Mouse (Mus musculus) megakaryocyte, embryonic 14.5 days (primary cell): ENCODE data around the gene Abi1. TPM values are rescaled to one million over a fixed set of nuclear protein-coding genes. Genes with fewer than 3 reads are reported as not detected.
"Not testable (repeated sequence)": the region's sequence is repeated elsewhere in the genome, so short reads cannot be mapped to it uniquely, and the experiment has no call there.

Experiments used
- H3K27me3 ChIP-seq: replicated peaks from 2 replicates; pipeline ENCODE3; 2012; ENCODE audit warnings: inconsistent platforms
- H3K36me3 ChIP-seq: replicated peaks from 2 replicates; pipeline ENCODE3; 2012; ENCODE audit warnings: low read length, inconsistent platforms, mixed read lengths
- H3K4me1 ChIP-seq: 2 replicates; pipeline ENCODE4 v1.6.1; 2012; ENCODE audit warnings: inconsistent platforms
- H3K4me3 ChIP-seq: replicated peaks from 2 replicates; pipeline ENCODE3; 2012; ENCODE audit warnings: moderate library complexity, mild to moderate bottlenecking, inconsistent platforms
- H3K9me3 ChIP-seq: 2 replicates; pipeline ENCODE4 v1.6.1; 2012; ENCODE audit warnings: inconsistent platforms
- FLI1 ChIP-seq: IDR thresholded peaks from 2 replicates; pipeline ENCODE4 v1.6.1; 2012; ENCODE audit warnings: low read length, inconsistent platforms, mixed read lengths
- GATA1 ChIP-seq: IDR thresholded peaks from 3 replicates; pipeline ENCODE4 v1.6.1; 2012; ENCODE audit warnings: mixed read lengths, low read length, inconsistent platforms, borderline replicate concordance
- polyA plus RNA-seq: library from polyadenylated mRNA; stranded (reverse); fragments of >175 nt; gene quantifications from 2 replicates; pipeline ENCODE4 v1.2.3, GENCODE M21; 2012; ENCODE audit warnings: low replicate concordance; ENCODE audit not compliant: insufficient read depth

The Abi1 gene
- polyA plus RNA-seq, 1 experiment = 61.8 TPM

DNA sequence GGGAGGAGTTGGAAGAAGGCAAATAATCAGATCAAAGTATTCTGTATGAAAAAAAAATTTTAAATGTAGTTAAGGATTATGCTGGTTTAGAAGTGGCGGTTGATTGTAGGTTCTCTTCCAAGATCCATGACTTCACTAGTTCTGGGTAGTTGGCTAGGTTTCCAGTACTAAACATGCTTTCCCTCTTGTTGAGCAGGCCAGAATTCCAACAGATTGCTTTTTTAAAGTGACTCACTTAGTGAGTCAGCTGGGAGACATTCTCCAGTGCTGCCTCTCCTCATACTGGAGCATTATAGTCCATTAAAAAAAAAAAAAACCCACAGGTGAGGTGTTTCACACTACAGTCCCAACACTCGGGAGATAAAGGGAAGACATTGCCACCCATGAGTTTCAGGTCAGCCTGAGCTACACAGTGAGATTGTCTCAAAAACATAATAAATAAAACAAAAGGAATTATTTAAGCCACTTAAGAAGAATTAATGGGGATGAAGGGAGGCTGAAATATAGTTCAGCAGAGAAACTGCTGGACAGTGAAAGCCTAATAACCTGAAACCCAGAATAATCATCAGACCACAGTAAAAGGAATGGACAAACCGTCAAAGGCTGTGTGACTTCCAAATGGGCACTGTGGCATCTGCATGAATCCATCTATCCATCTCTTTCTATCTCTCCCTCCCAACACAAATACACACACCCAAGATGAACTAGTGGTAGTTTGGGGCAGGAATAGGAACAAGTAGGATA is 5.2 kb downstream of the Abi1 start:
- TF ChIP-seq FLI1 = no peak
- no peak for TF ChIP-seq GATA1
- Histone ChIP-seq H3K27me3 (no peaks in the 10 kb centered on the region), H3K36me3 (peaks cover 48% of the 10 kb centered on the region), H3K4me3 (no peak overlapping the region), H3K4me1 (peaks cover 66% of the 10 kb centered on the region), H3K9me3 (no peaks in the 10 kb centered on the region)

DNA sequence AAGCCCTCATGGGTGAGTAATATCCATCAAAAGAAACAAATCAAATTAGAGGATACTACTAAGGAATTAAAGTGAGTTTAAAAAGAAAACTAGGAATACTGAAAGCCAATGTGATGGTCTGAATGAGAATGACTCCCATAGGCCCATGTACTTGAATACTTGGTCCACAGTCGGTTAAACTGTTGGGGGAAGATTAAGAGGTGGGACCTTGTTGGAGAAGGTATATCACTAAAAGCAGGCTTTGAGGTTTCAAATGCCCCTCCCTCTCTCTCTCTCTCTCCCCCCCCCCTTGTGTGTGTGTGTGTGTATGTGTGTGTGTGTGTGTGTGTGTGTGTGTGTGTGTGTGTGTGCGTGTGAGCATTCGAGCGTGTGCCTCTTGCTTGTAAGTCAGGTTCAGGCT is 9.4 kb downstream of the Abi1 start:
- TF ChIP-seq FLI1 (no peak), GATA1 (no peak)
- peaks cover 70% of the 10 kb centered on the region for H3K36me3 ChIP-seq

GRCm38 (mm10) chr2:23028826-23029225 is 11.2 kb downstream of the Abi1 start:
- Histone ChIP-seq H3K9me3 (no peaks in the 10 kb centered on the region), H3K36me3 (peaks cover 64% of the 10 kb centered on the region), H3K4me1 (peaks cover 60% of the 10 kb centered on the region), H3K4me3 (peak overlapping the region; percentile 23), H3K27me3 (no peaks in the 10 kb centered on the region)
- no peak for TF ChIP-seq GATA1
- TF ChIP-seq FLI1 = no peak

More for the DNA sequence above, 9.4 kb downstream of the Abi1 start:
- no peaks in the 10 kb centered on the region for H3K27me3 ChIP-seq
- no peak overlapping the region for H3K4me3 ChIP-seq
- peaks cover 59% of the 10 kb centered on the region for H3K4me1 ChIP-seq
- no peaks in the 10 kb centered on the region for H3K9me3 ChIP-seq

- no peak for TF ChIP-seq GATA1
- TF ChIP-seq FLI1 = no peak
- H3K4me1 ChIP-seq = peaks cover 66% of the 10 kb centered on the region
- no peaks in the 10 kb centered on the region for H3K9me3 ChIP-seq
- H3K27me3 ChIP-seq = no peaks in the 10 kb centered on the region
- H3K4me3 ChIP-seq = peak overlapping the region; percentile 74
- peaks cover 42% of the 10 kb centered on the region for H3K36me3 ChIP-seq
Measured at GRCm38 (mm10) chr2:23026379-23026778, 13.7 kb downstream of the Abi1 start.

DNA sequence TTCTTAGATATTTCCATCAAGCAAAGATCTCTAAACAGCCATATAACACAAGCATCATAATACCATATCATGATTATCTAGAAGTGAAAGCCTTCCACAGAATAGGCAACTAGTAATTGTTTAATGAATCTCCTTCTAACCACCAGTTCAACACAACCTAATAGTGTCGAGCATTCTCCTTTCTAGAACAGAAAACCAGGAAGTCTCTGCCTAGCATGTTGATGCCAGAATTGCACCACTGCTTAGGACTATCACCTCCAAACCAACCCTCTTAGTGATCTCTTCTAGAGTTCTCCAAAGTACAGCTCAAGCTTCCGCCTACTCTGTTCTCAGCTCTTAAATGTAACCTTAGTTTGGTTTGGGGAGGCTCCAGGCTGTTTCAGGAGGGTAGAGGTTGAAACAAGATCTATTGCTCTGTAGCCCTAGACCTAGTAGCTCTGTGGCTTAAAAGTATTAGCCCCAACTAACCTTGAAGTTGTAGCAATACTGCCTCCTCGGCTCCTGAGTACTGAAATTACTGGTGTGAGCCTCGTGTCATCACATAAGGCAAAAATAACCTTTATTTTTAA is 16.2 kb downstream of the Abi1 start:
- TF ChIP-seq GATA1 = no peak
- TF ChIP-seq FLI1 = no peak
- no peaks in the 10 kb centered on the region for H3K9me3 ChIP-seq
- peaks cover 27% of the 10 kb centered on the region for H3K36me3 ChIP-seq
- H3K4me3 ChIP-seq = no peak overlapping the region
- H3K27me3 ChIP-seq = no peaks in the 10 kb centered on the region
- H3K4me1 ChIP-seq = peaks cover 74% of the 10 kb centered on the region

DNA sequence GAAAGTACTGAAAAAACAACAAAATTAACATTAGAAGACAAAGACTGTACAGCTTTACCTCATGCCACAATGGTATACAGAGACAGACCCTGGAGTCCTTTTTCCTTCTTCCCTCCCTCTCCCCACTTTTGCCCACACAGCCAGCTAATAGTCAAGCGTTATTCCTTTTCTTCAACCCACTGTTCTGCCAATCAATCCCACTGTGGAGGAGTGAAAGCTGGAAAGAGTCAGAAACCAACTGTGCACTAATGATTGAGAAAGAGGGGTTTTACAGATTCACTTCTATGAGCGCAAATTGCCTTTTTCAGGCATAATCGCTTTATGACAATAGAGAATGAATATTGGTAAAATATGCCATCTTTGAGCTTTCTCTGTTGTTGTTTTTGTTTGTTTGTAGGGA is 17.0 kb downstream of the Abi1 start:
- no peak for TF ChIP-seq GATA1
- Histone ChIP-seq H3K27me3 (no peaks in the 10 kb centered on the region), H3K4me1 (peaks cover 73% of the 10 kb centered on the region), H3K4me3 (no peak overlapping the region), H3K9me3 (no peaks in the 10 kb centered on the region), H3K36me3 (peaks cover 24% of the 10 kb centered on the region)

- Histone ChIP-seq H3K36me3 (peaks cover 23% of the 10 kb centered on the region), H3K4me3 (peak overlapping the region; percentile 76), H3K4me1 (peaks cover 78% of the 10 kb centered on the region), H3K27me3 (no peaks in the 10 kb centered on the region), H3K9me3 (no peaks in the 10 kb centered on the region)
- TF ChIP-seq GATA1 (no peak), FLI1 (no peak)
Measured at GRCm38 (mm10) chr2:23021721-23022120, 18.3 kb downstream of the Abi1 start.

GRCm38 (mm10) chr2:23021320-23021719 is 18.7 kb downstream of the Abi1 start:
- Histone ChIP-seq H3K4me3 (peak overlapping the region; percentile 76), H3K27me3 (no peaks in the 10 kb centered on the region), H3K9me3 (no peaks in the 10 kb centered on the region), H3K4me1 (peaks cover 78% of the 10 kb centered on the region), H3K36me3 (peaks cover 19% of the 10 kb centered on the region)
- TF ChIP-seq FLI1 = no peak
- TF ChIP-seq GATA1 = no peak

DNA sequence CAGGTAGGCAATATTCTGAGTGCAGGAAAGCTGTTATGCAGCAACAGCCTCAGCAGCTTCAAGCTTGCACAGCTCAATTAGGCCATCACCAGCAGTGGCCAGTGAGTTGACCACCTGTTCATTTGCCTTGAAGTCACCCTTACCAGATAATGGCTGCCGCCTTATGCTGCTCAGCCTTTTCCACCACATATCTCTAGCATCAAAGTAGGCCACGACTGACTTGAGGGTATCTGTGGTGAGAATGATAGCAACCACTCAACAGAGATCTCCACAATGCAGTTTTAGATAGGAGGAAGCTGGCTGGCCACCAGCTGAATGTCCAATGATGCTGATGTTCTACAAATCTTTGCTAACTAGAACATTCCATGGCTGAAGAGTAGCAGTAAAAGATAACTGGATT is 20.9 kb downstream of the Abi1 start:
- Histone ChIP-seq H3K27me3 (no peaks in the 10 kb centered on the region), H3K36me3 (peaks cover 16% of the 10 kb centered on the region), H3K9me3 (no peaks in the 10 kb centered on the region), H3K4me3 (peak overlapping the region; percentile 50), H3K4me1 (peaks cover 77% of the 10 kb centered on the region)
- no peak for TF ChIP-seq GATA1
- no peak for TF ChIP-seq FLI1

GRCm38 (mm10) chr2:23016121-23016520 is 23.9 kb downstream of the Abi1 start:
- Histone ChIP-seq H3K9me3 (no peaks in the 10 kb centered on the region), H3K4me1 (peaks cover 47% of the 10 kb centered on the region), H3K36me3 (peaks cover 16% of the 10 kb centered on the region), H3K4me3 (no peak overlapping the region), H3K27me3 (no peaks in the 10 kb centered on the region)
- TF ChIP-seq FLI1 (no peak), GATA1 (no peak)

GRCm38 (mm10) chr2:23015335-23015734 is 24.7 kb downstream of the Abi1 start:
- Histone ChIP-seq H3K4me1 (peaks cover 43% of the 10 kb centered on the region), H3K27me3 (no peaks in the 10 kb centered on the region), H3K4me3 (peak overlapping the region; percentile 33), H3K36me3 (peaks cover 16% of the 10 kb centered on the region), H3K9me3 (no peaks in the 10 kb centered on the region)
- TF ChIP-seq GATA1 (no peak), FLI1 (no peak)

DNA sequence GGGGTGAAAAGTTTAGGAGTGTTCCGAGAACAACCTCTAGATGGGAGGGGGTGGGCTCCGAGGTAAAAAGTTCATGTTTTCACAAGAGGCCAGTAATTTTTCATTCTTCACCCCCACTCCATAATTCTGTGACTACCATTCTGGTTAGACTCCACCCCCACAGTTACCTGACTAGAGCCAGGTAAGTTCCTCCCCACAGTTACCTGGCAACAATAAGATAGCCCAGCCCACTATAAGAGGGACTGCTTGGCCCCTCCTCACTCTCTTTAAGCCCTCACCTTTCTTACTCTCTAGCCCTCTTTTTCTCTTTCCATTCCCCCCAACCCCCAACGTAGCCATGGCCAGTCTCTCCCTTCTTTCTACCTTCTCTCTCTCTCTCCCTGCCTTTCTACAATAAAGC is 25.1 kb downstream of the Abi1 start:
- not testable (repeated sequence) for H3K4me3 ChIP-seq, H3K9me3 ChIP-seq, H3K27me3 ChIP-seq
- Histone ChIP-seq H3K4me1 (peaks cover 43% of the 10 kb centered on the region), H3K36me3 (peaks cover 16% of the 10 kb centered on the region)
